Mouse (Mus musculus) liver, adult 2 months (tissue): Measurements from ENCODE around the gene Cenpj. TPM values are rescaled to one million over a fixed set of nuclear protein-coding genes. Genes with fewer than 3 reads are reported as not detected.
A peak's percentile ranks its signal among the peaks of the same experiment; 100 is the strongest.

ENCODE experiments used
- DNase-seq: peaks from one replicate; pipeline ENCODE4 v3.0.0-alpha.2; 2011; ENCODE audit warnings: low read depth, low spot score; ENCODE audit errors: extremely low read depth
- H3K27ac ChIP-seq: fragments of 200-500 bp; replicated peaks from 2 replicates; pipeline ENCODE4 v1.5.1; 2012; ENCODE audit warnings: low read depth, mild to moderate bottlenecking, control low read depth, inconsistent platforms, low read length; ENCODE audit not compliant: insufficient read depth
- H3K27me3 ChIP-seq: fragments of 200-500 bp; 2 replicates; pipeline ENCODE4 v1.6.1; 2012; ENCODE audit warnings: mild to moderate bottlenecking, moderate library complexity, low read length, inconsistent platforms; ENCODE audit not compliant: control insufficient read depth, insufficient read depth
- H3K36me3 ChIP-seq: fragments of 200-500 bp; 2 replicates; pipeline ENCODE4 v1.6.1; 2012; ENCODE audit warnings: low read length, inconsistent platforms; ENCODE audit not compliant: control insufficient read depth, insufficient read depth
- H3K4me1 ChIP-seq: fragments of 200-500 bp; 2 replicates; pipeline ENCODE4 v1.6.1; 2011; ENCODE audit warnings: low read length; ENCODE audit not compliant: control insufficient read depth, insufficient read depth
- H3K4me3 ChIP-seq: fragments of 200-500 bp; 2 replicates; pipeline ENCODE4 v1.5.1; 2011; ENCODE audit warnings: low read depth, mild to moderate bottlenecking, control low read depth, low read length, moderate library complexity; ENCODE audit not compliant: insufficient read depth
- H3K79me2 ChIP-seq: fragments of 200-500 bp; 2 replicates; pipeline ENCODE4 v1.6.1; 2012; ENCODE audit warnings: inconsistent platforms, mild to moderate bottlenecking, low read length, moderate library complexity; ENCODE audit not compliant: control insufficient read depth, insufficient read depth
- H3K9ac ChIP-seq: fragments of 200-500 bp; 2 replicates; pipeline ENCODE4 v1.6.1; 2012; ENCODE audit warnings: low read depth, mild to moderate bottlenecking, control low read depth, inconsistent platforms, low read length
- CTCF ChIP-seq: fragments of 200-500 bp; IDR thresholded peaks from 2 replicates; pipeline ENCODE4 v1.5.1; 2011; ENCODE audit warnings: low read depth, low read length, control low read depth
- POLR2A ChIP-seq: fragments of 200-500 bp; IDR thresholded peaks from 2 replicates; pipeline ENCODE4 v1.6.1; 2011; ENCODE audit warnings: low read length, control low read depth; ENCODE audit not compliant: insufficient read depth; ENCODE audit errors: extremely low read depth
- WGBS: fragments of 180-500 bp; shearing (Covaris S2); methylation state at CpG from one replicate; pipeline ENCODE4 v1.1.7; 2018; 5-methylcytosine and 5-hydroxymethylcytosine counted together
- polyA plus RNA-seq: library from polyadenylated mRNA; depleted of rRNA; stranded (reverse); fragments of >200 nt; gene quantifications from 2 replicates; pipeline ENCODE4 v1.2.3, GENCODE M21; 2012
- total RNA-seq: library from RNA; depleted of rRNA; stranded (reverse); fragments of >200 nt; gene quantifications from 2 replicates; pipeline ENCODE4 v1.2.3, GENCODE M21; 2014

The Cenpj gene
- total and polyA plus RNA-seq, 2 experiments = 0.67 to 4.1 TPM

DNA sequence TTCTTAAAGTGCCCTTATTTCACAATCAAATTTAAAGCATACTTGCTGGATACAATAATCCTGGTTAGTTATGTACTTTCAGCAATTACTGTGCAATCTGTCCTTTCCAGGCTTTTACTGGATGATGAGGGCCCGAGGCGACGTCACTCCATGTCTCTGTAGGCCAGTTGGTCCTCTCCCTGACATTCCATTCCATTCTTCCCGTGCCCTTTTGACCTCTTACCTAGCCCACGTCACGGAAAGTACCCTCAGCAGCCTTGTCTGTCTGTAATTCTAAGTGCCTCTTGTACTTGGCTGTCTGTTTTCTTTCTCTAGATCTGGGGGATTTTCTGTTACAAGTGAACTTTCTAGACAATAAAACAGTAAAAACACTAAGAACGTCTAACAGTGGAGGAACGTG, 3.8 kb upstream of the Cenpj start:
- peaks cover 4% of the 10 kb centered on the region for H3K4me1 ChIP-seq
- TF ChIP-seq CTCF (no peak), POLR2A (no peak)
- H3K27me3 ChIP-seq = no peaks in the 10 kb centered on the region
- DNase-seq = no peak
- H3K79me2 ChIP-seq = peaks cover 19% of the 10 kb centered on the region; the same call in 1 of the 2 replicates
- no peak overlapping the region for H3K4me3 ChIP-seq
- H3K36me3 ChIP-seq = peaks cover 4% of the 10 kb centered on the region
- no peak overlapping the region for H3K27ac ChIP-seq
- WGBS = 83% methylated on average over 8 of the region's 8 CpGs
- H3K9ac ChIP-seq = no peak overlapping the region

DNA sequence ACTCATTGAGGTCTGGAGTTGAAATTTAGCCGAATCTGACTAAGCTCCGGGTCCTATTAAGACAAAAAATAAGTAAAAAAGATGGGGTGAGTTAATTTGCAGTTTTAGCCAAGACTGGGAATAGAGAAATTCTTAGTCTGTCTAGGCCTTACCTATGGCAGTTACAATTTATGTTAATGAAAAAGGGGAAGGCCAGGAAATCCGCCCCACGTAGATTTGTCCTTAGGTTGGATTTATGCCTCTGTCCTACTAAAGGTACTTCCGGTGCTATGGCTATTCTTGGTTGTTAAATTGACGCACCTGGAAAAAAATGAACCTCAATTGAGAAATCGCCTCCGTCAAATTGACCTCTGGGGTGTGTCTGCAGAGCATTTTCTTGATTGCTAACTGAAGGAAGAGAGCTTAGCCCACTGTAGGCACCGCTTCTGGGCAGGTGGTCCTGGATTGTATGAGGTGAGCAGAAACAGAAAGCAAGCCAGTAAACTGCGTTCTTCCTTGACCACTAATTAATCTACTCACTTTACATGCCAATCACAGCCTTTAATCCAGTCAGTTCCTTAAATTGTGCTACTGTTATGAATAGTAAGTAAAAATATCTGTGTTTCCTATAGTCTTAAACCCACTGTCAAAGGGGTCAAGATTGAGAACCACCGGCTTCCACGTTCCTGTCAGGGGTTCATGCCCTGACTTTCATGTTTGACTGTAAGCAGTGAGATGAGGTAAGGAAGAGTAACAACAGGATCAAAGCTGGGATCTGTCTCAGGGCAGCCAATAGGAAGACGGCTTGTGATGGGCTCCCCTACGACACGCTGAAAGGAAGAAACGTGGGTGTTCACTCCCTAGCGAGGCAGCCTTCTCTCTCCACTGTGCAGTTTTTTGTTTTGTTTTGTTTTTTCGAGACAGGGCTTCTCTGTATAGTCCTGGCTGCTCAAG, 1.0 kb upstream of the Cenpj start:
- Histone ChIP-seq H3K9ac (no peak overlapping the region), H3K27ac (no peak overlapping the region)
- no peak for TF ChIP-seq POLR2A
- no peak for TF ChIP-seq CTCF

GRCm38 (mm10) chr14:56572546-56572945, 2.7 kb downstream of the Cenpj start:
- TF ChIP-seq POLR2A (no peak), CTCF (no peak)
- WGBS = 66% methylated on average over 2 of the region's 2 CpGs
- Histone ChIP-seq H3K9ac (no peak overlapping the region), H3K27ac (peak overlapping the region; percentile 42), H3K4me3 (no peak overlapping the region), H3K79me2 (peaks cover 8% of the 10 kb centered on the region; the same call in 1 of the 2 replicates), H3K27me3 (no peaks in the 10 kb centered on the region), H3K4me1 (peaks cover 7% of the 10 kb centered on the region), H3K36me3 (no peaks in the 10 kb centered on the region)
- DNase-seq = no peak

More for the DNA sequence above, 1.0 kb upstream of the Cenpj start:
- WGBS = 54% methylated on average over 18 of the region's 18 CpGs
- H3K79me2 ChIP-seq = peaks cover 19% of the 10 kb centered on the region; the same call in 1 of the 2 replicates
- peak; percentile 30 for DNase-seq
- H3K36me3 ChIP-seq = 0 out of 2 replicates have a peak, but pooled peaks cover 2% of the 10 kb centered on the region
- H3K4me3 ChIP-seq = peak overlapping the region; percentile 77; the same call in 1 of the 2 replicates
- no peaks in the 10 kb centered on the region for H3K27me3 ChIP-seq
- peaks cover 7% of the 10 kb centered on the region for H3K4me1 ChIP-seq

DNA sequence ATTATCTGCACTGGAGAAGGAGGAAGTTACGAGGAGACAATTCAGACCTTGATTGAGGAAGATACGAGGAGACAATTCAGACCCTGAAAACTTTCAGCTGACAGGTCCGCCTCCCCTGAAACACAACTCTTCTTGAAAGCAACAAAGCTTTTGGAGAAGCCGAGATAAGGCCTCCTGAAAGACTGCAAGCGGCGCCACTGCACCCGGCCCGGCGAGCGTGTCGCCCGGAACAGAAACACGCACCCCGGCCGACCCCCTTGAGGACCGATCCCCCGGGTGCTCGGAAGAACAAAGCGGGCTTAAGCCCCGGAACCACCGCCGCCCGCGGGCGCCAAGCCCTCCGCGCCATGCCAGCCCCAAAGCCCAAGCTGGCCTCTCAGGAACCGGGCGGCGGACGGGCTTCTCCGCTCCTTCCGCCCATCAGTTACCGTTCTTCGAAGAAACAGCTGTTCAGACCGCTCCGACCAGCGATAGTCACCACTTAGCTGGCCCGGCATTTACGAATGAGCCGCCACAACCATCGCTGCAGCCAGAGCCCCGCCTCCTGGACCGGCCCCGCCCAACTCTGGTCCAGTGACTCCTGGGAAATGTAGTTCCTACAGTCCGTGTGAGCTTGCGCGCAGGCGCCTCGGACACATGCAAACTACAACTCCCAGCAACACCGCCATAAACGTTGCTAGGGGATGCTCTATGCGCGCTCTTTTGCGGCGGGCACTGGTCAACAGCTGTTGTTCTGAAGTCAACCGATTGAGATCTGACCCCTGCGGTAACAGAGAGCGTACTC, 3.7 kb downstream of the Cenpj start:
- H3K36me3 ChIP-seq = no peaks in the 10 kb centered on the region
- TF ChIP-seq CTCF (no peak), POLR2A (no peak)
- peak overlapping the region; percentile 35 for H3K9ac ChIP-seq
- H3K4me3 ChIP-seq = peak overlapping the region; percentile 66
- H3K27ac ChIP-seq = no peak overlapping the region
- peaks cover 3% of the 10 kb centered on the region; the same call in 1 of the 2 replicates for H3K79me2 ChIP-seq
- peak; percentile 86 for DNase-seq
- no peaks in the 10 kb centered on the region for H3K27me3 ChIP-seq
- H3K4me1 ChIP-seq = peaks cover 7% of the 10 kb centered on the region
- WGBS = 1% methylated on average over 59 of the region's 59 CpGs

GRCm38 (mm10) chr14:56569041-56569440, 6.2 kb downstream of the Cenpj start:
- no peaks in the 10 kb centered on the region for H3K27me3 ChIP-seq
- H3K9ac ChIP-seq = no peak overlapping the region
- H3K27ac ChIP-seq = no peak overlapping the region
- no peaks in the 10 kb centered on the region for H3K79me2 ChIP-seq
- no peak for DNase-seq
- peaks cover under 1% of the 10 kb centered on the region; the same call in 1 of the 2 replicates for H3K36me3 ChIP-seq
- H3K4me3 ChIP-seq = no peak overlapping the region
- TF ChIP-seq CTCF (no peak), POLR2A (no peak)
- WGBS = 88% methylated on average over 4 of the region's 4 CpGs
- H3K4me1 ChIP-seq = peaks cover 3% of the 10 kb centered on the region; the same call in 1 of the 2 replicates
